Mouse (Mus musculus): ENCODE measurements around the gene Ddx25.

Gene Ddx25

DNA sequence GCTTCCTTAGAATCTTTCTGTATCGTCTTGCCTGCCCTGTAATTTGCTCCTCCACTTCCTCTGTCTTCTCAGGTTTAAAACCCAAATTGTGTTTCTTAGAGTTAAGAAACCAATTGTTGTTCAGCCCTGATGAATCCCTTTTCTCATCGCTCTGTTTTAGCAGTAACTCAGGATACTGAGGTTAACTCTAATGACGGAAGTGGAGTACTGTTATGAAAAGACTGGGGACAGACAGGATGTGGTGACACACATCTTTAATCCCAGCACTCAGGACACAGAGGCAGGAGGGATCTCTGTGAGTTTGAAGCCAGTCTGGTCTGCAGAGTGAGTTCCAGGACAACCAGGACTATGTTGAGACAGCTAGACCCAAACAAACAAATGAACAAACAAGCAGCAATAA is 62.9 kb downstream of the Ddx25 start:
- intact Hi-C loops (cut with DNase I): no loop called here

DNA sequence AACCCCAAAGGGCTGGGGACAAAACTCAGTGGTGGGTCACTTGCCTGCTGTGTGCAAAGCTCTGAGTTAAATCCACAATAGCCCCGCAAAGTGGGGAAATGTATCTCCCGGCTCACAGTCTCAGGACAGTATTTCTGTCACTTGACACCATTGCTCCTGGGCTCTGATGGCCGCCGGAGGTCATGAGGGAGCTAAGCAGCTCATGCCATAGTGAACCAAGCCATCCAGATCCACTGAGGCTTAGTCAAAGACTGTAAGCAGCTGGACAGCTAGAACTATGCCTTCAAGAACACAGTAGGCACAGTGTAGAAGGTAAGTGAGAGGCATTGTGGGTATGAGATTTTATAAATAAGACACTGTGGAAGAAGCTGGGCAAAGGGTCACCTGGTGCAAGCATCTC is 63.4 kb downstream of the Ddx25 start:
- intact Hi-C loops (cut with DNase I): no loop called here

DNA sequence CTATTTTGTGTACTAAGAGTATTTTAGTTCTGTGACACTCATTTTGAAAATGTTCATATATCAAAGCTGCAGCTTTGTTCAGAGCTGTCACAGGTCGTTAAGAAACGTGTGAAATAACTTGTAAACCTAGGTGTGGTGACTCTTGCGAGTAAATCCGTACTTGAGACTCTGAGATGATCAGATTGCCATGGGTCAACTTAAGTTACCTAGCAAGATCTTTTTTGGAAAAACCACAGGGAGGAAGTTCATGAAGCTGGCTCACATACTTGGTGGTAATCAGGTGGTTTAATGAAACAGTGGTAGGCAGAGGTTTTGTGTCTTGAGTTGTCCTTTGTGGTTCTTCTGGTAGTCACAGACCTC is 64.6 kb downstream of the Ddx25 start:
- intact Hi-C loops (cut with DNase I): no loop called here

DNA sequence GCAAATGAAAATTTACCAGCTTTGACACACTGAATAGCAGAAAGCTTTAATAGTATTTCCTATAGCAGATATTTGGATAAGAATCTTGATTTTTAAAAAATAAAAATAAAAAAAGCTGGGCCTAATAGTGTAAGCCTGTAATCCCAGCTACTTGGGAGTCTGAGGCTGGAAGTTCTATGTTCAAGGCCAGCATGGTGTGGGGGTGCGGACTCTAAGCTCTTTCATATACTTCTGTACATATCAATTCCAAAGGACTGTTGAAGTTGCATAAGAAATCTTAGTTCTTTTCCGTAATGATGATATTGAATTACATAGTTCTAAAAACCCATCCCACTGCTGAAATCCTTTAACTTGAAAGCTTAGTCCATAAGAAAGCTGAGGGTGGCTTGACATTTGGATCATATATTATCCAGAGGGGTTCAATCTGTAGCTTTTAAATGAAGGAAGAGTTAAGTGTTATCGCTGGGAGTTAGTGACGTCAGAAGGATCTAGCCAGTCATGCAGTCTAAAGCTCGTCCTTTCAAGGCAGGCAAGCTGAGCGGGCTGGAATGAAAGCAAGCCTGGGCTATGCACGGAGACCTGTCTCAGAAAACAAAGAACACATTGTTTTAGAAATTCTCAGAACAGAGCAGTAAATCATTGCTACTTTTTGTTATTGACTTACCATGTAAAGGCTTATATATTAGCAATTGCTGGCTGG is 65.1 kb downstream of the Ddx25 start:
- intact Hi-C loops (cut with DNase I): no loop called here

DNA sequence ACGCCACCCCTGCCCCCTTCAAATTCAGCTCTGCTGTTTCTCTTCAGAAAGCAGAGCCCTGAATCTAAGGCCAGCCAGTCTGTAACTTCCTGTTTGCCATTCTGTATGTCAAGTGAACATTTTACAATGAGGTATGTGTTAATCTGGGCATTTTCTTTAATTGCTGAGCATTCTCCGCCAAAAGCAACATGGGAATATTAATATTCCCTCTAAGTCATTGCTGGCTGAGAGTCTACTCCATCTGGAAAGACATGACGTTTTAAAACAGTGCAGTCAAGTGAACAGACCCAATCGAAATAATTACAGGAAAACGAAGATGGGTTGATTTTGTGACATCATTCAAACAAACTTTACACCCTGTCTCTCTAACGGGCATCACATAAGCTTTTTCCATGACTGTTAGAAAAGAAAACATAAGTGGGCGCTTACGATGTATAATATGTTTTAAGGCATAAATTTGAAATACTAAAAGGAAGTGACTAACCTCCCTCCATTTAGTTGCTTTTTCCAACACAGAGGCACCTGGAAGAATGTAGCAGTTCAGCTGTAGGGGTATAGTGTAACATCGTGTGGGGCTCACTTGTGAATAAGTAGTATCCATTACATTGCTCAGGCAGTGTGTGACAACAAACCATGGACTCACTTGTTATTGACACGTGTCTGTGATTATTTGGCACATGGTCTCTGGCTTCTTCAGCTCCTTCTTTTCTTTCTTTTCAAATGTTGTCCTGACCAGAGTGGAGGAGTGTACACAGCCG is 67.0 kb downstream of the Ddx25 start:
- intact Hi-C loops (cut with DNase I): no loop called here

DNA sequence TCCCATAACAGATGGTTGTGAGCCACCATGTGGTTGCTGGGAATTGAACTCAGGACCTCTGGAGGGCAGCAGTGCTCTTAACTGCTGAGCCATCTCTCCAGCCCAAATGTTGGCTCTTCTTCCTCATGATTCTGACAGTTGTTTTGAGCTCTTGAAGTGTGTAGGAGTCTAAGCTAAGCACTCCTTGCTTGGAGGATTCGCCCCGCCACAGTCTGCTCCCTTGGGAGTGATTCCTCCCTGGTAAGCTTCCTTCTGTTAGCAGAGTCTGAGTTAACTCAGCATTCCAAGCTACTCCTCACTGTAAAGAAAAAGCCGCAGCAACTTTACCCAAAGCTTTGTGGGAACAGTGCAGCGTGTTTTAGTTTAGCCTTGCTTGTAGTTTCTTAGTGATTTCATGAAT is 69.8 kb downstream of the Ddx25 start:
- intact Hi-C loops (cut with DNase I): no loop called here

Measured in adrenal gland (tissue).